Mouse (Mus musculus) forebrain, postnatal 0 days (tissue): ENCODE measurements at regions not wholly inside any gene's neighbourhood (a gene's known extent, or its start where the extent isn't known, plus 50 kb on each side); places are given as distances from the start of the nearest gene placed in this dataset.
"Not testable (repeated sequence)": the region's sequence is repeated elsewhere in the genome, so short reads cannot be mapped to it uniquely, and the experiment has no call there.

Experiments used
- ATAC-seq: fragments of 200-750 bp; cut with Nextera tagmentation; 2 replicates; pipeline ENCODE4 v1.8.0; 2017; ENCODE audit warnings: mild to moderate bottlenecking, moderate library complexity
- DNase-seq: peaks from one replicate; pipeline ENCODE4 v3.0.0-alpha.2; 2015
- H3K27ac ChIP-seq: fragments of 300-500 bp; sonication (generic); 2 replicates; pipeline ENCODE4 v1.5.1; 2014; ENCODE audit warnings: low read depth, mild to moderate bottlenecking, antibody characterized with exemption, low read length, moderate library complexity, mixed read lengths
- H3K27me3 ChIP-seq: fragments of 300-500 bp; sonication (generic); 2 replicates; pipeline ENCODE4 v1.6.1; 2014; ENCODE audit warnings: mild to moderate bottlenecking, low read length, mixed read lengths; ENCODE audit not compliant: insufficient read depth
- H3K36me3 ChIP-seq: fragments of 300-500 bp; sonication (generic); 2 replicates; pipeline ENCODE4 v1.6.1; 2014; ENCODE audit warnings: mild to moderate bottlenecking, moderate library complexity; ENCODE audit not compliant: insufficient read depth
- H3K4me1 ChIP-seq: fragments of 300-500 bp; sonication (generic); 2 replicates; pipeline ENCODE4 v1.6.1; 2014; ENCODE audit warnings: antibody characterized with exemption; ENCODE audit not compliant: insufficient read depth
- H3K4me2 ChIP-seq: fragments of 300-500 bp; sonication (generic); 2 replicates; pipeline ENCODE4 v1.6.1; 2014; ENCODE audit warnings: low read depth, mild to moderate bottlenecking, moderate library complexity
- H3K4me3 ChIP-seq: fragments of 300-500 bp; sonication (generic); 2 replicates; pipeline ENCODE4 v1.5.1; 2014; ENCODE audit warnings: low read depth, low read length, mixed read lengths
- H3K9ac ChIP-seq: fragments of 300-500 bp; sonication (generic); 2 replicates; pipeline ENCODE4 v1.6.1; 2014; ENCODE audit warnings: mild to moderate bottlenecking
- H3K9me3 ChIP-seq: fragments of 300-500 bp; sonication (generic); 2 replicates; pipeline ENCODE4 v1.6.1; 2016; ENCODE audit warnings: low read length
- CTCF ChIP-seq: sonication (generic); IDR thresholded peaks from 2 replicates; pipeline ENCODE4 v1.5.1; 2016; ENCODE audit warnings: antibody characterized with exemption, control low read depth, low read depth
- WGBS: fragments of 180-500 bp; shearing (Covaris S2); extraction: QIAGEN DNeasy Blood & Tissue Kit; methylation state at CpG from one replicate; pipeline ENCODE4 v1.1.7; 2014; 5-methylcytosine and 5-hydroxymethylcytosine counted together

- DNase-seq (no peak), ATAC-seq (no peak)
- H3K9ac ChIP-seq, result no peak overlapping the region
- H3K27me3 ChIP-seq, result no peaks in the 10 kb centered on the region
- no peaks in the 10 kb centered on the region for H3K9me3 ChIP-seq
- H3K4me3 ChIP-seq, result no peak overlapping the region
- no peak for TF ChIP-seq CTCF
- no peak overlapping the region for H3K27ac ChIP-seq
- no peaks in the 10 kb centered on the region for H3K36me3 ChIP-seq
- 35% methylated on average over 1 of the region's 1 CpGs for WGBS
- no peak overlapping the region for H3K4me2 ChIP-seq
- H3K4me1 ChIP-seq, result no peaks in the 10 kb centered on the region
These were observed 77.7 kb downstream of the Amer1 start for GRCm38 (mm10) chrX:95366995-95367394.

GRCm38 (mm10) chrX:95365326-95365725 is 79.3 kb downstream of the Amer1 start:
- DNase-seq, H3K4me3 ChIP-seq, H3K36me3 ChIP-seq, H3K27me3 ChIP-seq, H3K9me3 ChIP-seq, H3K4me1 ChIP-seq, H3K27ac ChIP-seq, ATAC-seq, H3K4me2 ChIP-seq, H3K9ac ChIP-seq: not testable (repeated sequence)
- 39% methylated on average over 4 of the region's 4 CpGs for WGBS

GRCm38 (mm10) chrX:95359053-95359452 is 85.6 kb downstream of the Amer1 start:
- Histone ChIP-seq H3K27ac (no peak overlapping the region), H3K4me2 (no peak overlapping the region), H3K4me1 (no peaks in the 10 kb centered on the region), H3K4me3 (no peak overlapping the region), H3K9ac (no peak overlapping the region), H3K9me3 (no peaks in the 10 kb centered on the region), H3K36me3 (no peaks in the 10 kb centered on the region), H3K27me3 (no peaks in the 10 kb centered on the region)
- ATAC-seq, result peak; percentile 71
- WGBS, result 22% methylated on average over 3 of the region's 3 CpGs
- peak; percentile 73 for TF ChIP-seq CTCF
- DNase-seq, result peak; percentile 36
